Mouse (Mus musculus): ENCODE data around the gene Capn5. TPM values are rescaled to one million over a fixed set of nuclear protein-coding genes. Genes with fewer than 3 reads are reported as not detected.

The Capn5 gene
- polyA plus RNA-seq (2017; shearing (Covaris generic)) = 3.5 TPM

GRCm38 (mm10) chr7:98177929-98178559 is at the start of gene Capn5:
Gene Capn5, minus strand, starts transcription at chr7:98178274.

GRCm38 (mm10) chr7:98199381-98199780 is 21.3 kb upstream of the Capn5 start, which contains the start of gene B3gnt6:
Gene B3gnt6, minus strand, starts transcription at chr7:98199481.

GRCm38 (mm10) chr7:98145402-98145801 is 32.7 kb downstream of the Capn5 start, which contains the start of gene Omp:
Gene Omp, minus strand, starts transcription at chr7:98145502.

GRCm38 (mm10) chr7:98119179-98119960 is 58.7 kb downstream of the Capn5 start, which contains the start of gene Myo7a:
Gene Myo7a, minus strand, starts transcription at chr7:98119524.

Other genes starting within 250 kb of the Capn5 start
- gene Myo7a, start 58.8 kb downstream of the Capn5 start, polyA plus RNA-seq (2017; shearing (Covaris generic)) = 3.9 TPM
- gene Omp, start 32.8 kb downstream of the Capn5 start, polyA plus RNA-seq (2017; shearing (Covaris generic)) = not detected
- gene B3gnt6, start 21.2 kb upstream of the Capn5 start, polyA plus RNA-seq (2017; shearing (Covaris generic)) = not detected
- gene Acer3, start 142.9 kb upstream of the Capn5 start, polyA plus RNA-seq (2017; shearing (Covaris generic)) = 8.9 TPM
- gene Tsku, start 183.1 kb upstream of the Capn5 start, polyA plus RNA-seq (2017; shearing (Covaris generic)) = not detected

Data from activated CD4-positive, CD25-positive, alpha-beta regulatory T cell, adult 9 weeks (primary cell).